Mouse (Mus musculus) olfactory bulb, adult 2 months (tissue): ENCODE measurements at regions not wholly inside any gene's neighbourhood (a gene's known extent, or its start where the extent isn't known, plus 50 kb on each side); places are given as distances from the start of the nearest gene placed in this dataset.

Experiments
- CTCF ChIP-seq: fragments of 200-500 bp; IDR thresholded peaks from 2 replicates; pipeline ENCODE4 v1.5.1; 2012; ENCODE audit warnings: low read depth, mild to moderate bottlenecking, low read length, moderate library complexity; ENCODE audit not compliant: insufficient read depth
- POLR2A ChIP-seq: fragments of 200-500 bp; IDR thresholded peaks from 2 replicates; pipeline ENCODE4 v1.6.1; 2012; ENCODE audit warnings: mild to moderate bottlenecking, low read depth, low read length, moderate library complexity; ENCODE audit not compliant: insufficient read depth

DNA sequence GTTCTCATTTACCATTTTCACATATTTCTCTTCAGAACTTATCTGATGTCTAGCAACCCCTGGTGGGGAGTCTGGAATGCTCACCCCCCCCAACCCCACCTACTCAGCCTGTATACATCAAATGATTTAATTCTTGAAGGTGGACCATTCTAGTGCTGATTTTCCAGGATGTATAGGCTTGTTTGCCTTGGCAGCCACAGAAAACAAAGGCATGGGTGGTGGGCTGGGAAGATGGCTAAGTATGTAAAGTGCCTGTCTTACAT, 305.7 kb downstream of the Ets1 start:
- no peak for TF ChIP-seq CTCF
- TF ChIP-seq POLR2A, result no peak
